Mouse (Mus musculus): ENCODE results near the gene Gm14180.
"Not testable (repeated sequence)": the region's sequence is repeated elsewhere in the genome, so short reads cannot be mapped to it uniquely, and the experiment has no call there.

The Gm14180 gene

DNA sequence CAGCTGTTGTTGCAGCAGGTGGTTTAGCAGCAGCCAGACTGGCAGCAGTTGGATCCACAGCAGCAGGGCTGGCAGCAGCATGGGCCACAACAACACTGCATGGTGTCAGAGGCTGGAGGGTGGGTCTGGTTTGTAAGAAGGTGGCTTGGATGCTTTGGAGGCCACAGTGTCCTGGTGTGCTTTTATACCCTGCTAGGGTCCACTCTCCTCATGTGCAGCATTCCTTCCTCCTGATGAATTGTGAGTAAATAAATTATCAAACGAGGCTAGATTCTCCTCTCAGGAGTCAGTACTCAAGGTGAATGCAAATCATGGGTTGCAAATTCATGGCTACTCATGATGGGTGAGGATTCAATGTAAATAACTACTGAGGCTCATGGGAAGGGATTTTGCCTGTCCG, at the start of gene Gm14180:
TSS of gene Gm14180 (minus strand) at position 101 of the 400 bp plus-strand sequence.
- no peak for DNase-seq (ENCODE audit: low read depth, low spot score)

- DNase-seq (ENCODE audit: low read depth, low spot score): no peak
These were observed 46.5 kb upstream of the Gm14180 start, which contains the start of gene Krtap4-8 for GRCm38 (mm10) chr11:99780604-99781003. Gene Krtap4-8, minus strand, starts transcription at chr11:99780704.

DNA sequence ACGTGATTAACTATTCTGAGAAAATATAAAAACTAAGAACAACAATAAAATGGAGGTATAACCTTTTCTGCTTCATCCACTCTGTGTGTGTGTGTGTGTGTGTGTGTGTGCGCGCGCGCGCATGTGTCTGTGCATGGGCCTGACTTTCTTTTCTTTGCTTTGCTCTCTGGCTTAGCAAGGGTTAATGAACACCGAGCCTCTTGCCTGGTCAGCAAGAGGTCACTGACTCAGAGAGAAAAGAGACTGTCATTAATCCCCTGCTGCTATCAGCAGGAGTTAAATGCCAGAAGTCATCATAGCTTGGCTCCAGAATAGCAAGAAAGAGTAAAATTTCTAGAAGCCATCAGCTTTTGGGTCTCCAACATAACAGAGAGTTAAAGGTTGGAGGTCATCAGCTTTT, 44.3 kb upstream of the Gm14180 start:
- no peak for DNase-seq (ENCODE audit: low read depth, low spot score)

DNA sequence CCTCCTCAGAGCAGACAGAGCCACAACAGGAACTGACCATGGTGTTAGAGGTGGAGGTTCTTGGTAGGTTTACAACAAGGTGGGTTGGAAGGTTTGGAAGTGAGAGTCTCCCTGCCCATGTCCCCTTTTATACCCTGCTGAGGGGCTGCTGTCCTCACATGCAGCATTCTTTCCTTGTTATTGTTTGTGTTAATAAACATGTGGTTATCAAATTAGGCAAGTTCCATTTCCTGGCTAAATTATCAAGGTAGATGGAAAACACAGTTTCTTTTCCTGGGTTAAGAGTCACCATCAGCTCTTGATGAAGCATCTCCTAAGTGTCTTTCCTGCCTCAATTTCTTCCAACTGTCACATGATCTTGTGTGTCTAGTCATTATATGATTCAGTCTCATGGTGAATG, 38.7 kb upstream of the Gm14180 start, which contains the start of gene Gm11595:
TSS of gene Gm11595 (minus strand) at position 101 of the 400 bp plus-strand sequence.
- not testable (repeated sequence) for DNase-seq (ENCODE audit: low read depth, low spot score)

GRCm38 (mm10) chr11:99768410-99768809, 34.3 kb upstream of the Gm14180 start:
- DNase-seq (ENCODE audit: low read depth, low spot score): no peak

- DNase-seq (ENCODE audit: low read depth, low spot score): no peak
These were observed 24.8 kb upstream of the Gm14180 start for GRCm38 (mm10) chr11:99758877-99759276.

DNA sequence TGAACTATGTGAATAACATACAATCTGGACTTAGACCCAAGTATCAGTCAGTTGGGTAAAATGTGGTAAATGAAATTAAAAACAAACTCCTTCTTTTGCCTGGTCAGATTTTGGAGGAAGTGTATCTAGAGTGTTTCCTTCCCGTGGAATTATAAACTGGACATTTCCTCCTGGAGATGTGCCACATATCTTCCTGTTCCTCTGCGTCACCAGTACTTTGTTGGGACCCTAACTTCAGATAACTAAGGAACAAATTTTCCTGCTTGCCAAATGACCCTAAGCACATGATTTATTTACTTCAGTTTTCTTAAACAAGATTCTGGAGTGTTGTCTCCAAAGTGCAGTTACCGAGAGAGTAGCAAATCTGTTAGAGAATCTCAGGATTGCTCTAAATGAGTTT, 9.9 kb upstream of the Gm14180 start:
- no peak for DNase-seq (ENCODE audit: low read depth, low spot score)

GRCm38 (mm10) chr11:99724061-99724460, 10.0 kb downstream of the Gm14180 start:
- no peak for DNase-seq (ENCODE audit: low read depth, low spot score)

GRCm38 (mm10) chr11:99718759-99719158, 15.3 kb downstream of the Gm14180 start:
- DNase-seq (ENCODE audit: low read depth, low spot score): no peak

DNA sequence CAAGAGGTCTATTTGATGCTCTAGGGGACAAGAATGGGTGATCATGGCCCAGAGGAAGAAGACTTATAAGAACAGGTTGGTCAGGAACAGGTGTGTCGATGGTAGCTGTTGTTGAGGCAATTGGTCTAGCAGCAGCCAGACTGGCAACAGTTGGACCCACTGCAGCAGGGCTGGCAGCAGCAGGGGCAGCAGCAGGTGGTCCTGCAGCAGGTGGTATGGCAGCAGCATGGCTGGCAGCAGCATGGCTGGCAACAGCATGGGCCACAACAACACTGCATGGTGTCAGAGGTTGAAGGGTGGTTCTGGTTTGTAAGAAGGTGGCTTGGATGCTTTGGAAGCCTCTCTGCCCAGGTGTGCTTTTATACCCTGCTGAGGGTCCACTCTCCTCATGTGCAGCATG, 43.6 kb downstream of the Gm14180 start, which contains the start of gene Gm14190:
TSS of gene Gm14190 (minus strand) at position 278 of the 400 bp plus-strand sequence.
- no peak for DNase-seq (ENCODE audit: low read depth, low spot score)

GRCm38 (mm10) chr11:99685235-99685634, 48.9 kb downstream of the Gm14180 start:
- not testable (repeated sequence) for DNase-seq (ENCODE audit: low read depth, low spot score)
